Mouse (Mus musculus): ENCODE data around the gene Ascc1.

DNA sequence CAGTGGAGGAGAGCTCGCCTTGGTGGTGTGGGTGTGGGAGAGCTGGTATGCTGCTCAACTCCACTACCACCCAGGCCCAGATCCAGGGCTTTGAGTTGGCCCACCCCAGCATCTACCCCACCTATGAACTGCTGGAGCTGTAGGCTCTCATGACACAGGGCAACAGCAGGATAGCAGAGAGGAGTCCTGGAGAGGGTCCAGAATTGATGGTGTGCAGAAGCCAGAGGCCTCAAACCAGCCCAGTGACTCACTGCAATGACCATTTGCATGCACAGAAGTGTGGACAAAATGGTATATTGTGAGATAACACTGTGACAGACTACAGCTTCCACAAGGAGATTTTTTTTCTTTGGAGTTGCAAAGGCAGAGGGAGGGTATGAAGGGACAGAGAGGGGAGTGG lies 21.1 kb downstream of the Ascc1 start:
- no peak for TF ChIP-seq CTCF (IDR thresholded peaks at IDR 0.05)
- TF ChIP-seq EP300 (IDR thresholded peaks at IDR 0.05): no peak

Measured in lung, postnatal 0 days (tissue).